Mouse (Mus musculus) lung, postnatal 0 days (tissue): Measurements from ENCODE around the gene Scrn2. TPM values are rescaled to one million over a fixed set of nuclear protein-coding genes. Genes with fewer than 3 reads are reported as not detected.
A peak's percentile ranks its signal among the peaks of the same experiment; 100 is the strongest.

ENCODE experiments used
- ATAC-seq: fragments of 200-750 bp; cut with Nextera tagmentation; 2 replicates; pipeline ENCODE4 v1.8.0; 2017; ENCODE audit warnings: moderate library complexity
- DNase-seq: peaks from one replicate; pipeline ENCODE4 v3.0.0-alpha.2; 2016; ENCODE audit warnings: low spot score
- H3K27ac ChIP-seq: fragments of 300-500 bp; sonication (generic); 2 replicates; pipeline ENCODE4 v1.5.1; 2014; ENCODE audit warnings: antibody characterized with exemption, mild to moderate bottlenecking, low read length, mixed read lengths
- H3K27me3 ChIP-seq: fragments of 300-500 bp; sonication (generic); replicated peaks from 2 replicates; pipeline ENCODE4 v1.6.1; 2014; ENCODE audit warnings: low read length, mixed read lengths; ENCODE audit not compliant: insufficient read depth
- H3K36me3 ChIP-seq: fragments of 300-500 bp; sonication (generic); 2 replicates; pipeline ENCODE4 v1.6.1; 2014; ENCODE audit warnings: low read length, mixed read lengths; ENCODE audit not compliant: insufficient read depth
- H3K4me1 ChIP-seq: fragments of 300-500 bp; sonication (generic); 2 replicates; pipeline ENCODE4 v1.6.1; 2014; ENCODE audit warnings: antibody characterized with exemption, low read depth, low read length, mixed read lengths; ENCODE audit not compliant: insufficient read depth
- H3K4me2 ChIP-seq: fragments of 300-500 bp; sonication (generic); replicated peaks from 2 replicates; pipeline ENCODE4 v1.6.1; 2014; ENCODE audit warnings: low read depth, mild to moderate bottlenecking, low read length, moderate library complexity, mixed read lengths
- H3K4me3 ChIP-seq: fragments of 300-500 bp; sonication (generic); 2 replicates; pipeline ENCODE4 v1.5.1; 2014; ENCODE audit warnings: low read depth, low read length
- H3K9ac ChIP-seq: fragments of 300-500 bp; sonication (generic); replicated peaks from 2 replicates; pipeline ENCODE4 v1.6.1; 2014; ENCODE audit warnings: low read depth, mild to moderate bottlenecking
- H3K9me3 ChIP-seq: fragments of 300-500 bp; sonication (generic); 2 replicates; pipeline ENCODE4 v1.6.1; 2016; ENCODE audit warnings: low read length, mixed read lengths
- CTCF ChIP-seq: IDR thresholded peaks from 2 replicates; pipeline ENCODE4 v1.5.1; 2016; ENCODE audit warnings: antibody characterized with exemption, mild to moderate bottlenecking
- EP300 ChIP-seq: IDR thresholded peaks from 2 replicates; pipeline ENCODE4 v1.6.1; 2016; ENCODE audit warnings: antibody characterized with exemption, mild to moderate bottlenecking, control low read depth
- WGBS: fragments of 180-500 bp; shearing (Covaris S2); extraction: QIAGEN DNeasy Blood & Tissue Kit; methylation state at CpG from one replicate; pipeline ENCODE4 v1.1.7; 2014; 5-methylcytosine and 5-hydroxymethylcytosine counted together
- polyA plus RNA-seq: library from polyadenylated mRNA; unstranded; fragments of >200 nt; fragmentation: Nextera tagmentation; extraction: Ambion mirVana; gene quantifications from 2 replicates; pipeline ENCODE4 v1.2.1, GENCODE M21; 2015

Scrn2 gene
- polyA plus RNA-seq, 1 experiment from 2014 or later, result 15.7 TPM

GRCm38 (mm10) chr11:97052219-97052646 lies 22.5 kb downstream of the Scrn2 start:
- WGBS, result 20% methylated on average over 10 of the region's 11 CpGs

GRCm38 (mm10) chr11:97063274-97063920 lies 33.7 kb downstream of the Scrn2 start:
- Histone ChIP-seq H3K4me3 (no peak overlapping the region), H3K27ac (no peak overlapping the region), H3K4me2 (no peak overlapping the region), H3K9me3 (no peaks in the 10 kb centered on the region), H3K36me3 (peaks cover 16% of the 10 kb centered on the region), H3K4me1 (no peaks in the 10 kb centered on the region), H3K9ac (no peak overlapping the region), H3K27me3 (no peaks in the 10 kb centered on the region)
- WGBS, result 62% methylated on average over 9 of the region's 9 CpGs
- DNase-seq (no peak), ATAC-seq (no peak)
- TF ChIP-seq EP300, result no peak
- TF ChIP-seq CTCF, result no peak

More at GRCm38 (mm10) chr11:97052219-97052646, 22.5 kb downstream of the Scrn2 start:
- Histone ChIP-seq H3K27me3 (no peaks in the 10 kb centered on the region), H3K4me1 (peaks cover 10% of the 10 kb centered on the region; the same call in 1 of the 2 replicates), H3K9ac (no peak overlapping the region), H3K36me3 (peaks cover 27% of the 10 kb centered on the region; the same call in 1 of the 2 replicates), H3K4me3 (peak overlapping the region; percentile 48; the same call in 1 of the 2 replicates), H3K9me3 (no peaks in the 10 kb centered on the region), H3K4me2 (peak overlapping the region; percentile 83), H3K27ac (peak overlapping the region; percentile 34)
- ATAC-seq (peak; percentile 87), DNase-seq (peak; percentile 90)
- TF ChIP-seq CTCF (no peak), EP300 (no peak)

DNA sequence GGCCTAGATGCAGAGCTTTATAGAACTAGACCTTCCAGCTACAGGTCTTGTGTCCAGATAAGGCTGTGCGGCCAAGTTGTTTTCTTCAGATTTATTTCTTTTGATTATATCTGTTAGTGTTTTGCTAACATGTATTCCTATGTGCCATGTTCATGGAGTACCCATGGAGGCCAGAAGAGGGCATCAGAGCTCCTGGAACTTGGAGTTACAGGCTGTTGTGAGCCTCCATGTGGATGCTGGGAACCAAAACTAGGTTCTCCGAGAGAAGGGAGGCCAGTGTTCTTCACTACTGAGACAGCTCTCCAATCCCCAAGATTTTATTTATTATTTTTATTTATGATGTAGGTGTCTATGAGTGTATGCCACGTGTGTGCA lies 34.2 kb downstream of the Scrn2 start:
- Histone ChIP-seq H3K9me3 (no peaks in the 10 kb centered on the region), H3K4me1 (no peaks in the 10 kb centered on the region), H3K4me2 (no peak overlapping the region), H3K36me3 (peaks cover 16% of the 10 kb centered on the region), H3K27me3 (no peaks in the 10 kb centered on the region), H3K9ac (no peak overlapping the region), H3K27ac (no peak overlapping the region), H3K4me3 (no peak overlapping the region)
- ATAC-seq, result no peak
- DNase-seq, result no peak
- no peak for TF ChIP-seq EP300
- peak; percentile 48 for TF ChIP-seq CTCF
- 79% methylated on average over 3 of the region's 3 CpGs for WGBS

- Histone ChIP-seq H3K9ac (no peak overlapping the region), H3K4me1 (no peaks in the 10 kb centered on the region), H3K36me3 (peaks cover 8% of the 10 kb centered on the region; the same call in 1 of the 2 replicates), H3K4me2 (no peak overlapping the region), H3K27me3 (no peaks in the 10 kb centered on the region), H3K9me3 (no peaks in the 10 kb centered on the region), H3K4me3 (no peak overlapping the region), H3K27ac (peak overlapping the region; percentile 0; the same call in 1 of the 2 replicates)
- 61% methylated on average over 12 of the region's 12 CpGs for WGBS
- ATAC-seq, result peak; percentile 53
- peak; percentile 83 for DNase-seq
- TF ChIP-seq EP300 (peak; percentile 74), CTCF (no peak)
These were observed 36.0 kb downstream of the Scrn2 start for GRCm38 (mm10) chr11:97065538-97066295.

- 59% methylated on average over 22 of the region's 22 CpGs for WGBS
These were observed 37.1 kb downstream of the Scrn2 start for GRCm38 (mm10) chr11:97066656-97067360.

GRCm38 (mm10) chr11:97069333-97069732 lies 39.6 kb downstream of the Scrn2 start:
- WGBS, result 61% methylated on average over 1 of the region's 1 CpGs

More at GRCm38 (mm10) chr11:97066656-97067360, 37.1 kb downstream of the Scrn2 start:
- no peak overlapping the region for H3K27ac ChIP-seq
- no peaks in the 10 kb centered on the region for H3K27me3 ChIP-seq
- H3K9me3 ChIP-seq, result no peaks in the 10 kb centered on the region
- H3K4me1 ChIP-seq, result no peaks in the 10 kb centered on the region
- peaks cover 8% of the 10 kb centered on the region; the same call in 1 of the 2 replicates for H3K36me3 ChIP-seq
- no peak overlapping the region for H3K4me2 ChIP-seq
- H3K9ac ChIP-seq, result no peak overlapping the region
- TF ChIP-seq CTCF (no peak), EP300 (no peak)
- no peak overlapping the region for H3K4me3 ChIP-seq
- peak; percentile 53 for ATAC-seq
- DNase-seq, result no peak

More at GRCm38 (mm10) chr11:97069333-97069732, 39.6 kb downstream of the Scrn2 start:
- TF ChIP-seq EP300 (no peak), CTCF (no peak)
- H3K9ac ChIP-seq, result no peak overlapping the region
- no peak overlapping the region for H3K4me3 ChIP-seq
- peaks cover 8% of the 10 kb centered on the region; the same call in 1 of the 2 replicates for H3K36me3 ChIP-seq
- H3K4me1 ChIP-seq, result no peaks in the 10 kb centered on the region
- no peak overlapping the region for H3K27ac ChIP-seq
- no peak overlapping the region for H3K4me2 ChIP-seq
- no peak for DNase-seq
- no peaks in the 10 kb centered on the region for H3K9me3 ChIP-seq
- no peaks in the 10 kb centered on the region for H3K27me3 ChIP-seq
- no peak for ATAC-seq
